Mouse (Mus musculus) CD8-positive naive resting alpha-beta T cell, adult 2 months (primary cell): ENCODE results near the gene Sipa1l1.

ENCODE experiments used
- DNase-seq, 2 experiments: peaks; one replicate each; pipeline ENCODE4 v3.0.0; 2022; ENCODE audit warnings: low read depth in 2 of 2, low spot score in 2 of 2

The Sipa1l1 gene

GRCm38 (mm10) chr12:82208046-82208445, 38.9 kb downstream of the Sipa1l1 start:
- DNase-seq: no peak

- DNase-seq: no peak
These were observed 39.5 kb downstream of the Sipa1l1 start for GRCm38 (mm10) chr12:82208611-82209010.

DNA sequence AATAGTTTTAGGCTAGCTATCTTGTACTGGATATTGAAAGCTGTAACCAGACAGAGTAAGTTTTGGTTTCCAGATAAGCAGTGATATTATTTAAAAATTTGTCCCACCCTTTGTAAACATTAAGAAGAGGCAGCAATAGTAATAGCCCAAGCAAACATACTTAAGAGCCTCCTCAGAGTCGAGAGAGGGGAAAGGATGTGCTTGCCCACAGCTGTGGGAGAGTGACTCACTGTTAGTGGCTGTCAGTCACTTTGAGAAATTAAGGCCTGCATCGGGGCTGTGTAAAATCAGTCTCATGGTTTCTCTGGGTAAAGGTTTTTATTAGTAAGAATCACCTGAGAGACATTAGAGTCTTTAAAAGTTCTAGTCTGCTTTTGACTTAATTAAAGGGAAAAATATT, 40.6 kb downstream of the Sipa1l1 start:
- no peak for DNase-seq

- no peak for DNase-seq
These were observed 43.9 kb downstream of the Sipa1l1 start for GRCm38 (mm10) chr12:82213056-82213455.

- DNase-seq: no peak
These were observed 45.8 kb downstream of the Sipa1l1 start for GRCm38 (mm10) chr12:82214916-82215315.

DNA sequence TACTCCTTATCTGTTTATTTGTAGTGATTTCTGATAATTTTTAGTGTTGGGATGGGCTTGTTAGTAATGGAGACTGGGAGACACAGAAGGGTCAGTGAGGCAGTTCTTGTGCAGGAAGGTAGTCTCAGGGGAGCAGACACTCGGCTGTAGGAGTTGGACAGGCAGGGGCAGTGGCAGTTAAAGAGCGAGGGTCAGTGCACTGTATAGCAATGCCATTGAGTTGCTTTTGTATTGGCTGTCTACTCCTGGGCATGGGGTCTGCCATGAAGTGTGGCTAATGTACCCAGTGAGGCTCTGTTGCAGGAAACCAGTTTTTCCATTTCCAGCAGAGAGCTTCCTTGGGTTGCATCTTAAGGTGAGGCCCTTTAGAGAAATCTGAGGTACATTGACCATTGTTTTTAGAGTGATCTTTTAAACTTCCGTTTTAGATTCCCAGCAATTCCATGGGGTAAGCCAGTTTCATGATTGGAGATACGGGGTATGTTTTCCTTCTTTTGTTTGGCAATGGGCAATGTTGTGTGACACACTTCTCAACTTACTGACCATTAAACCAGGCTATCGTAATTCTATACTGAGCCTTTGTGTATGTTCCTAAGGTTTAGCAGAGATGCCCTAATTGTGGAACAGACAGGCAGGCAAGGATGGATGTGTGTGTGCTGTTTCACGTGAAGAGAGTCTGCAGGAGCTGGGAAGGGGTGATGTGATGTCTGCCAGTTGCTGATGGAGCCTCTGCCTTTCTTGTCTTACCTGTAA, 47.9 kb downstream of the Sipa1l1 start:
- no peak for DNase-seq

GRCm38 (mm10) chr12:82218201-82218600, 49.1 kb downstream of the Sipa1l1 start:
- DNase-seq: no peak

GRCm38 (mm10) chr12:82220367-82221089, 51.4 kb downstream of the Sipa1l1 start:
- no peak for DNase-seq

- no peak for DNase-seq
These were observed 54.2 kb downstream of the Sipa1l1 start for GRCm38 (mm10) chr12:82223126-82223815.

DNA sequence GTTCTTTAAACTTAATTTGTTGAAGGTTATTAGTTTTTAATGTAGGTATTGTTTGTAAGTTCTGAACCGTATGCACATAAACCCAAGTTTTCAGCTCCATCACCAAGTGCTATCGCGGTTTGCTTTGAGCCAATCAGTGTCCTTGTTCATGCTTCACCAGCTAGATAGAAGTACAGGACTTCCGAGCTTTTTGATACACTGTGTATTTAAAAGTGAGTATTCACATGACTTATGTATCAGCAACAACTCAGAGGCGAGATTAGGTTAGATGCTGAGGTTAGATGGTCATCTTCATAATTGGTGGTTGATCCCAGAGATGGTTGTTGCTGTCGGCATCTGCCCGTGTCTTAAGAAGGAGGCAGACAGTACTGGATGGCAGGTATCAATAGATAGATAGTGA, 55.7 kb downstream of the Sipa1l1 start:
- DNase-seq: no peak

GRCm38 (mm10) chr12:82225278-82225677, 56.2 kb downstream of the Sipa1l1 start:
- DNase-seq: no peak

DNA sequence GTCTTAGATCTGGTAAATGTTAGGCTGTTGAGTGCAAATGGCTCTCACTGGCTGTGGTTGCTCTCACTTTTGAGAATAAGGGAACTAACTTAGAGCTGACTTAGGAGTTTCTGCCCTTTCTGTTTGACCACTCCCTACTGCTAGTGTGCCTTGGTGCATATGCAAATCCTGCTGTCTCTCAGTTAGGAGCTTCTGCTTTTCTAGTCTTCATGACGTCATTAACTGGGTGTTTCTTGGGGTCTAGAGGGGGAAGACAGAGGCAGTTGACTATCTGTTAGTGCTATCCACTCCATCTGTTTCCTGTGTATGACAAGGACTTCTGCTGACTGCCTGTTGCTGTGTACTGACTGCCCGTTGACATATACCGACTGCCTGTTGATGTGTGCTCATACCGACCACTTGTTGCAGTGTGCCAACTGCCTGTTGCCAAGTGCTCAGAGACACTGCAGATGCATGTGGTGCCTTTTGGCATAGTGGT, 56.7 kb downstream of the Sipa1l1 start:
- peak; percentile 3 to 26 for DNase-seq

DNA sequence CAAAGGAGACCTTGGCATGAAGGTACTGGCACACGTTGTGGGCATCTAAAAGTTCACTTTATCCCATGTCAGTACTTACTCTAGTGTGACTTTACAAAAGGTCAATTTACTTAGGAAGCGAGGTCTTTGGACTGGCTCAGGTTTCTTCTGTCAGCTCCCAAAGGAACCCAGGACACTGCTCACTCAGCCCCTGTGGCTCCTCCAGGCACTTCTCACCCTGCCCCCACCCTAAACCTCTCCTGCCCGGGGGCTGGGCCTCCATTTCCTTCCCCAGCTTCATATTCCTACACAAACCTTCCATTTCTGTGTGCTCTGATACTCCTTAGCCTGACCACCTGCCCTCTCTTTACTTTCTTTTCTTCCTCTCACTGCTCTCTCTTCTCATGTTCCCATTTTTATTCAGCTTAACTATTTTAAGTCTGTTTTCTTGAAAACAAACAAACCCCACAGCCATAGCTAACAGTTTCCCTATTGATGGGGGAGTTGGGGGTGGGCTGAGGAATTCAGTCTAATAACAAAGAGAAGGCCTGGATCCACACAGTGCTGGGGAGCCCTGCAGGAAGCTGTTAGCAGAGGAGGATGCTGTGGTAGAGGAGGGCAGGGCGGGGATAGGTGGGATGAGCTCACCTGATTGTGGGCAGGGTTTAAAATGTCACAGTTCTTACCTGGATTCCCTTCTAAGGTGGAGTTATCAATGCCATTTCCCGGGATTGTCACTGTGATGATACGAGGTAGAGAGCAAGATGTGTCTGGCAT, 57.4 kb downstream of the Sipa1l1 start:
- no peak for DNase-seq

DNA sequence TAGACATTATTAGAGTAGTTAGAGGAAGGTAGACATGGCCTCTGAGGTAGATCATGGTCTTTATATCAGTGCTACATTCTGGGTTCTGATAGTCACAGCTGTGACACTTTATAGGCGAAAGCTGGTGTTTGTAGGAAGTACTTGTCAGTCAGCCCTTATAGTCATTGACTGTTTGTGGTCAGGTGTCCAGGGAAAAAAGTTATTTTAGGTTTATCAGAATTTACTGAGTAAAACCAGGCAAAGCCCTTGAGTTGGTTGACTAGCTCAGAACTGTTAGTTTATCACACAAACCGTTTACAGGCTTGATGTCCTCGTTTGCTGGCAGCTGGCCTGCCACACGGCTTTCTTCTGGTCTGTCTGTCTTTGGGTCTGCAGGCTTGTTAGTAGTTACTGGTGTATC, 61.0 kb downstream of the Sipa1l1 start:
- no peak for DNase-seq

GRCm38 (mm10) chr12:82231191-82231590, 62.1 kb downstream of the Sipa1l1 start:
- DNase-seq: no peak

DNA sequence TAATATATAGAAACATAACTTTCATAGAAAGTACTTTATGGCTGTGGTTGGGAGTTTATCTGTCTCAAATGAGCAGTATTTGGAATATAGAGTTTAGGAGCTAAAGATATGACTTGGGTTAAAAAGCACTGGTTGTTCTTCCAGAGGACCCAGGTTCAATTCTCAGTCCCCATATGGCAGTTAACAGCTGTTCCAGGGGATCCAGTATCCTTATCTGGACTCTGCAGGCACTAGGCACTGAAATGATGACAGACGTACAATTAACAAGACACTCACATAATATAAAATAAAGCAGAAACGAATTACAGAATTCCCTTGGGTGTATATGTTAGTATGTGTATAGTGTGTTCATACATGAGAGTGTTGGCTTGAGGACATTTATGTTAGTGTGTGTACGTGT, 64.1 kb downstream of the Sipa1l1 start:
- no peak for DNase-seq

- no peak for DNase-seq
These were observed 65.5 kb downstream of the Sipa1l1 start for GRCm38 (mm10) chr12:82234463-82235223.

DNA sequence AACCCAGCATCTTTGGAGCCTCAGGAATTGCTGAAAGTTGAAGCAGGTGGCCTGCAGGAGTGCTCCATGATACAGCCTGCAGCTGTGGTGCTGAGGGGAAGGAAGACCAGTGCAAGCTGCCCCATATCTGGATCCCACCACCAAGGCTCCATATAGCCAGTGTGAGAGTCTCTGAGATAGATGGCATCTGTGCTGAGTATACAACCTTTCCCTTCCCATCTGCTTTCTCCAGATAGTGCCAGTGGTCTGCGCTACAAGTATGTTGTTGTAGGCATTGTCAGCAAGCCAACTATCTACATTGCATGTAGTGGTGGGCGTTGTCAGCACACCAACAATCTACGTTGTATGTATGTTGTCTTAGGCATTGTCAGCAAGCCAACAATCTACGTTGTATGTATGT, 68.0 kb downstream of the Sipa1l1 start:
- no peak for DNase-seq

DNA sequence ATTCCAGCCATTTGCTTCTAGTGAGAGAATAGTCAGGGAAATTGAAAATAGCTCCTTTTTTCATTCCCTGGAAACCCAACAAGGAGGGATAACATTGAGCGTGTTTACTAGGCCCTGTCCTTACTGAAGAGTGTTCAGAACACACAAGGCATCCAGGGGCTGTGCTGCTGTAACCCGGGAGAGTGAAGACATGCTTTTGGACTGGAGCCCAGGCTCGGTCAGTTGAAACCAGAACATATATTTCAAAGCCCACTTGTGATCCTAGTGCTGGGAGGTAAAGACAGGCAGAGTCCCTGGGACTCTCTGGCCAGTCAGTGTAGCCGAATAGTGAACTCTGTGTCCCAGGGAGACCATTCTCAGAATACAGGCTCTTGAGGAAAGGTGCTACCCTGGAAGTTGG, 68.8 kb downstream of the Sipa1l1 start:
- DNase-seq: no peak

DNA sequence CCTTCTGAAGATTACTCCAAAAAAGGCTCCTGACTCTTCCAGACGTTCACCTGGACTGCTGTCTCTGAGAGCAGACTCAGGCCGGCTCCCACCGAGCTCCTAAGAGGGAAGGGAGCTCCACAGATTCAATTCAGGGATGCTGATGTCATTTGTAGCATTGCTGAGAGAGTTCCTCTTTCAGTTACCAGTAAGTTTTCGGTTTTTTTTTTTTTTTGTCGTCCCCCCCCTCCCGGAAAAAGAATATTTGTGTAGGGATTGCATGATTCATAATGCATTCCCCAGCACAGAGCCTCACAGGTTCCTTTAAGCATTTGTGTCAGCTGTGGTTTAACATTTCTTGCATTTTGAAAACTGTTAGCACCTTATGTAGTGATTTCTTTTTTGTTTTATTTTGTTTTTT, 71.6 kb downstream of the Sipa1l1 start:
- no peak for DNase-seq
